Mouse (Mus musculus) layer of hippocampus, postnatal 14 days (tissue): ENCODE data around the gene Snx10. TPM values are rescaled to one million over a fixed set of nuclear protein-coding genes. Genes with fewer than 3 reads are reported as not detected.

Experiments
- DNase-seq, 2 experiments: peaks; one replicate each; pipeline ENCODE4 v3.0.0; 2021 to 2022; ENCODE audit warnings: low spot score in 2 of 2, mixed read lengths in 1 of 2
- microRNA-seq, 2 experiments: library from miRNA; unstranded; fragments of <30 nt; microRNA quantifications; one replicate each; pipeline ENCODE4 v1.2.0; 2021
- total RNA-seq, 2 experiments: library from RNA; stranded (reverse); gene quantifications; 2 replicates each; pipeline ENCODE4 v1.2.3; 2021

Gene Snx10
- total RNA-seq, 2 experiments from 2014 or later: 116 to 117 TPM

GRCm38 (mm10) chr6:51633663-51634362, 110.1 kb downstream of the Snx10 start:
- no peak for DNase-seq

- no peak for DNase-seq
Measured at GRCm38 (mm10) chr6:51636019-51636568, 112.4 kb downstream of the Snx10 start.

Small RNAs within 50 kb of the gene (microRNA-seq; reads per million reads assigned to microRNA genes)
- gene Gm22914: 0 reads per million in 2 experiments

Other genes starting within 250 kb of the Snx10 start
- gene Nfe2l3, start 91.2 kb upstream of the Snx10 start, total RNA-seq: 1 to 10 TPM; 3.0 to 4.6 TPM
- gene Hnrnpa2b1, start 54.0 kb upstream of the Snx10 start, total RNA-seq: 100 to 1,000 TPM; 544 to 550 TPM
- gene Cbx3, start 53.5 kb upstream of the Snx10 start, total RNA-seq: 100 to 1,000 TPM; 158 to 160 TPM